In genomic region chr10:81564734-81565133, GRCm38 (mm10) we compare ENCODE assay signal across 8 mouse cellular contexts. TPM values are rescaled to one million over a fixed set of nuclear protein-coding genes. Genes with fewer than 3 reads are reported as not detected.
DNase-seq lines count a peak whose midpoint lies in the region; ATAC-seq and TF ChIP-seq lines count a peak whose summit lies in the region.

No protein-coding gene starts in this region.

- no peak overlapping the region for H3K9ac ChIP-seq in midbrain, postnatal 0 days (replicated peaks; ENCODE audit: low read length, poor library complexity, severe bottlenecking)

- peaks cover 6% of the 10 kb centered on the region; the same call in 1 of the 2 replicates for H3K4me1 ChIP-seq in midbrain, postnatal 0 days (ENCODE audit: insufficient read depth, low read length)

- 0 out of 2 replicates have a peak, but pooled peaks cover 3% of the 10 kb centered on the region for H3K27me3 ChIP-seq in midbrain, postnatal 0 days (ENCODE audit: insufficient read depth, low read length)

- no peak overlapping the region for H3K27ac ChIP-seq in midbrain, postnatal 0 days (ENCODE audit: low read depth, low read length)

- peak; percentile 72 for TF ChIP-seq CTCF in midbrain, postnatal 0 days (IDR thresholded peaks at IDR 0.05)

- no peak overlapping the region for H3K4me2 ChIP-seq in midbrain, postnatal 0 days (ENCODE audit: low read depth, low read length, poor library complexity, severe bottlenecking)

- H3K4me3 ChIP-seq in midbrain, postnatal 0 days (ENCODE audit: low read depth, low read length): no peak overlapping the region

- DNase-seq in adrenal gland, adult (ENCODE audit: inconsistent age in 2 of 2, low spot score in 1 of 2): peak; percentile 66 to 79
- DNase-seq in adrenal gland, postnatal 4 days (ENCODE audit: low spot score in 2 of 2): no peak
- peak; percentile 64 for DNase-seq in right cerebral cortex, adult 18-20 months
- DNase-seq in right cerebral cortex, postnatal 36 days (ENCODE audit: low spot score in 2 of 2): no peak
- DNase-seq in kidney, postnatal 10 days: peak; percentile 79
- peak; percentile 46 for DNase-seq in midbrain, postnatal 0 days (ENCODE audit: low spot score)
- peak; percentile 94 for DNase-seq in thymus, postnatal 4 days

- 47% methylated on average over 9 of the region's 10 CpGs for WGBS in midbrain, postnatal 0 days

- H3K36me3 ChIP-seq in midbrain, postnatal 0 days (ENCODE audit: insufficient read depth, low read length): peaks cover 27% of the 10 kb centered on the region

- no peaks in the 10 kb centered on the region for H3K9me3 ChIP-seq in midbrain, postnatal 0 days (ENCODE audit: low read length)

- peak; percentile 63 for ATAC-seq in erythroid progenitor cell, adult 5-6 weeks (replicated peaks; ENCODE audit: low FRiP score, poor library complexity, severe bottlenecking)
- no peak for ATAC-seq in midbrain, postnatal 0 days (ENCODE audit: low FRiP score)

RNA-seq across cellular contexts. Expression of gene Aes, which starts 5.4 kb away (rescaled TPM):
- total RNA-seq in adrenal gland, postnatal 4 days (2021): 100 to 1,000 TPM; 639 to 647 TPM
- 103 and 116 TPM in 2 replicates for total RNA-seq in erythroid progenitor cell, adult 5-6 weeks (2015; ENCODE audit: low replicate concordance)
- 44.2 and 47.5 TPM in 2 replicates for total RNA-seq in erythroid progenitor cell, adult 5-6 weeks (2017; ENCODE audit: low replicate concordance)
- 539 and 662 TPM in 2 replicates for total RNA-seq in midbrain, postnatal 0 days (2014; rRNA removed)
- 805 and 854 TPM in 2 replicates for polyA plus RNA-seq in midbrain, postnatal 0 days (2015; fragmentation: Nextera tagmentation; extraction: Ambion mirVana)

RNA-seq across cellular contexts. Expression of gene Tle2, which starts 9.6 kb away (rescaled TPM):
- 10 to 100 TPM; 24.9 to 30.4 TPM for total RNA-seq in adrenal gland, postnatal 4 days (2021)
- not detected in 2 replicates for total RNA-seq in erythroid progenitor cell, adult 5-6 weeks (2015; ENCODE audit: low replicate concordance)
- not detected in 2 replicates for total RNA-seq in erythroid progenitor cell, adult 5-6 weeks (2017; ENCODE audit: low replicate concordance)
- 31.2 and 35.6 TPM in 2 replicates for total RNA-seq in midbrain, postnatal 0 days (2014; rRNA removed)
- 56.8 and 57.3 TPM in 2 replicates for polyA plus RNA-seq in midbrain, postnatal 0 days (2015; fragmentation: Nextera tagmentation; extraction: Ambion mirVana)

RNA-seq across cellular contexts. Expression of gene Gna11, which starts 19.7 kb away (rescaled TPM):
- total RNA-seq in adrenal gland, postnatal 4 days (2021): 10 to 100 TPM; 74.2 to 74.4 TPM
- total RNA-seq in erythroid progenitor cell, adult 5-6 weeks (2015; ENCODE audit: low replicate concordance): 7.2 and 11.3 TPM in 2 replicates
- 8.0 and 11.0 TPM in 2 replicates for total RNA-seq in erythroid progenitor cell, adult 5-6 weeks (2017; ENCODE audit: low replicate concordance)
- 108 and 130 TPM in 2 replicates for total RNA-seq in midbrain, postnatal 0 days (2014; rRNA removed)
- polyA plus RNA-seq in midbrain, postnatal 0 days (2015; fragmentation: Nextera tagmentation; extraction: Ambion mirVana): 107 and 108 TPM in 2 replicates

RNA-seq across cellular contexts. Expression of gene Tle6, which starts 36.1 kb away (rescaled TPM):
- 10 to 100 TPM; 12.8 to 20.2 TPM for total RNA-seq in adrenal gland, postnatal 4 days (2021)
- total RNA-seq in erythroid progenitor cell, adult 5-6 weeks (2015; ENCODE audit: low replicate concordance): not detected in 2 replicates
- 4.1 TPM in 1 of 2 replicates, not detected in the other for total RNA-seq in erythroid progenitor cell, adult 5-6 weeks (2017; ENCODE audit: low replicate concordance)
- 8.4 and 13.3 TPM in 2 replicates for total RNA-seq in midbrain, postnatal 0 days (2014; rRNA removed)
- 4.7 and 7.5 TPM in 2 replicates for polyA plus RNA-seq in midbrain, postnatal 0 days (2015; fragmentation: Nextera tagmentation; extraction: Ambion mirVana)

RNA-seq across cellular contexts. Expression of gene Gna15, which starts 40.7 kb away (rescaled TPM):
- total RNA-seq in adrenal gland, postnatal 4 days (2021): 1 to 10 TPM in 1 of 2 experiments, under 1 TPM in 1; 0.67 to 1.2 TPM
- total RNA-seq in erythroid progenitor cell, adult 5-6 weeks (2015; ENCODE audit: low replicate concordance): 1.4 TPM in 1 of 2 replicates, not detected in the other
- total RNA-seq in erythroid progenitor cell, adult 5-6 weeks (2017; ENCODE audit: low replicate concordance): 2.6 and 4.9 TPM in 2 replicates
- 0.94 and 2.1 TPM in 2 replicates for total RNA-seq in midbrain, postnatal 0 days (2014; rRNA removed)
- 1.1 and 1.2 TPM in 2 replicates for polyA plus RNA-seq in midbrain, postnatal 0 days (2015; fragmentation: Nextera tagmentation; extraction: Ambion mirVana)

Comparison
In these comparisons a context has a peak if more than half of its experiments do, and no peak if none do; other contexts are left out.
1. DNase-seq: peak in adrenal gland, adult (2 of 2), right cerebral cortex, adult 18-20 months (single experiment), kidney, postnatal 10 days (single experiment), midbrain, postnatal 0 days (single experiment) and thymus, postnatal 4 days (single experiment); none in adrenal gland, postnatal 4 days (0 of 2) and right cerebral cortex, postnatal 36 days (0 of 2).
2. RNA of gene Tle2, which starts 9.6 kb away (total RNA-seq): 31.2 to 35.6 TPM in midbrain, postnatal 0 days and 24.9 to 30.4 TPM in adrenal gland, postnatal 4 days; not detected in erythroid progenitor cell, adult 5-6 weeks; every median in the first group is over 10 times any median in the second.